29 mouse cellular contexts compared by ENCODE assay signal in genomic region chr4:62318294-62318693, GRCm38 (mm10). TPM values are rescaled to one million over a fixed set of nuclear protein-coding genes. Genes with fewer than 3 reads are reported as not detected.
DNase-seq lines count a peak whose midpoint lies in the region; ATAC-seq and TF ChIP-seq lines count a peak whose summit lies in the region.
"Had no signal": no experiment of that assay in that cellular context is flagged by ENCODE, and none has a peak within 500 bp of the region (broad histone marks: within the 10 kb centered on the region; RNA-seq: fewer than 3 reads in every experiment).

No protein-coding gene starts in this region.

- no peak for TF ChIP-seq CTCF in lung, postnatal 0 days (IDR thresholded peaks at IDR 0.05)
- TF ChIP-seq CTCF in lung, adult 2 months (IDR thresholded peaks at IDR 0.05; ENCODE audit: insufficient read depth, low read length), result no peak
- TF ChIP-seq CTCF in MEL (IDR thresholded peaks at IDR 0.05 in 2 of 3, conservative IDR thresholded peaks at IDR 0.05 in 1 of 3; ENCODE audit: control insufficient read depth in 1 of 3, insufficient read depth in 1 of 3, low read depth in 2 of 3, low read length in 3 of 3, poor library complexity in 1 of 3, severe bottlenecking in 1 of 3), result no peak
- no peak for TF ChIP-seq CTCF in brain, embryonic 14.5 days (IDR thresholded peaks at IDR 0.05; ENCODE audit: borderline replicate concordance, extremely low read depth, insufficient read depth, insufficient read length)

- no peaks in the 10 kb centered on the region for H3K27me3 ChIP-seq in lung, postnatal 0 days (replicated peaks; ENCODE audit: insufficient read depth, low read length)
- no peaks in the 10 kb centered on the region for H3K27me3 ChIP-seq in MEL (ENCODE audit: control insufficient read depth in 1 of 2, insufficient read depth in 2 of 2, low read length in 2 of 2)
- H3K27me3 ChIP-seq: embryonic facial prominence, embryonic 12.5 days; forebrain, embryonic 12.5 days; forebrain, embryonic 15.5 days; heart, embryonic 12.5 days; heart, embryonic 15.5 days; hindbrain, embryonic 13.5 days; intestine, embryonic 15.5 days had no signal

- no peak overlapping the region for H3K27ac ChIP-seq in lung, postnatal 0 days (ENCODE audit: low read length)
- H3K27ac ChIP-seq in MEL (ENCODE audit: control insufficient read depth, low read depth, low read length), result no peak overlapping the region
- H3K27ac ChIP-seq: embryonic facial prominence, embryonic 12.5 days; forebrain, embryonic 12.5 days; forebrain, embryonic 15.5 days; heart, embryonic 15.5 days; hindbrain, embryonic 10.5 days; hindbrain, embryonic 13.5 days; intestine, embryonic 15.5 days had no signal

- TF ChIP-seq EP300 in lung, postnatal 0 days (IDR thresholded peaks at IDR 0.05), result peak; percentile 28; the same call in 1 of the 2 replicates
- TF ChIP-seq EP300 in MEL (IDR thresholded peaks at IDR 0.05; ENCODE audit: low read depth in 1 of 2, low read length in 2 of 2), result no peak

- H3K9ac ChIP-seq in lung, postnatal 0 days (replicated peaks; ENCODE audit: low read depth), result no peak overlapping the region
- no peak overlapping the region for H3K9ac ChIP-seq in MEL (ENCODE audit: control insufficient read depth, low read depth, low read length, poor library complexity, severe bottlenecking)
- H3K9ac ChIP-seq: embryonic facial prominence, embryonic 12.5 days; forebrain, embryonic 12.5 days; forebrain, embryonic 15.5 days; heart, embryonic 12.5 days; heart, embryonic 15.5 days; hindbrain, embryonic 13.5 days; intestine, embryonic 15.5 days had no signal

- no peak for TF ChIP-seq POLR2A in lung, adult 2 months (IDR thresholded peaks at IDR 0.05; ENCODE audit: borderline replicate concordance, extremely low read depth, low read depth, low read length)
- TF ChIP-seq POLR2A in MEL (IDR thresholded peaks at IDR 0.05; ENCODE audit: control insufficient read depth in 1 of 2, insufficient read depth in 1 of 2, low read depth in 1 of 2, low read length in 2 of 2, poor library complexity in 1 of 2), result no peak
- TF ChIP-seq POLR2A in brain, embryonic 14.5 days (IDR thresholded peaks at IDR 0.05; ENCODE audit: borderline replicate concordance, extremely low read depth, insufficient read depth, insufficient read length, poor library complexity, severe bottlenecking), result no peak

- no peaks in the 10 kb centered on the region for H3K79me2 ChIP-seq in MEL (ENCODE audit: control insufficient read depth, insufficient read depth, low read length, poor library complexity)

- peak; percentile 55 for DNase-seq in lung, postnatal 0 days (ENCODE audit: low spot score)
- no peak for DNase-seq in lung, adult 2 months
- peak; percentile 24 for DNase-seq in 416B (ENCODE audit: low read depth)
- peak; percentile 41 for DNase-seq in MEL (ENCODE audit: low read depth, low spot score)
- DNase-seq in brain, embryonic 14.5 days (ENCODE audit: low read depth), result peak; percentile 1
- no peak for DNase-seq in spleen, postnatal 4 days (ENCODE audit: low spot score in 2 of 2)
- no peak for DNase-seq in urinary bladder, postnatal 4 days (ENCODE audit: low spot score in 2 of 2)
- DNase-seq: adrenal gland, adult 8-10 months; adrenal gland, postnatal 25 days; B cell, adult 2 months; cerebellum, adult 18-20 months; cerebellum, adult 9-10 months; cerebellum, postnatal 14 days; gastrocnemius, postnatal 10 days; gastrocnemius, postnatal 36 days; heart, postnatal 10 days; heart, postnatal 36 days had no signal

- H3K9me3 ChIP-seq in lung, postnatal 0 days (ENCODE audit: low read length), result no peaks in the 10 kb centered on the region
- no peaks in the 10 kb centered on the region for H3K9me3 ChIP-seq in MEL (replicated peaks; ENCODE audit: insufficient read depth, low read length)
- H3K9me3 ChIP-seq: embryonic facial prominence, embryonic 12.5 days; forebrain, embryonic 12.5 days; forebrain, embryonic 15.5 days; heart, embryonic 12.5 days; heart, embryonic 15.5 days; hindbrain, embryonic 10.5 days; hindbrain, embryonic 13.5 days; intestine, embryonic 15.5 days had no signal

- H3K4me2 ChIP-seq in lung, postnatal 0 days (replicated peaks; ENCODE audit: low read depth, low read length), result no peak overlapping the region
- H3K4me2 ChIP-seq: embryonic facial prominence, embryonic 12.5 days; forebrain, embryonic 12.5 days; forebrain, embryonic 15.5 days; heart, embryonic 12.5 days; heart, embryonic 15.5 days; hindbrain, embryonic 13.5 days; intestine, embryonic 15.5 days had no signal

- no peaks in the 10 kb centered on the region for H3K4me1 ChIP-seq in lung, postnatal 0 days (ENCODE audit: insufficient read depth, low read depth, low read length)
- H3K4me1 ChIP-seq in lung, adult 2 months (ENCODE audit: control insufficient read depth, insufficient read depth, low read length), result no peaks in the 10 kb centered on the region
- no peaks in the 10 kb centered on the region for H3K4me1 ChIP-seq in MEL (ENCODE audit: control insufficient read depth in 1 of 2, insufficient read depth in 2 of 2, low read length in 2 of 2)
- H3K4me1 ChIP-seq: embryonic facial prominence, embryonic 12.5 days; forebrain, embryonic 12.5 days; forebrain, embryonic 15.5 days; heart, embryonic 12.5 days; heart, embryonic 15.5 days; hindbrain, embryonic 10.5 days; hindbrain, embryonic 13.5 days; intestine, embryonic 15.5 days had no signal

- H3K36me3 ChIP-seq in lung, postnatal 0 days (ENCODE audit: insufficient read depth, low read length), result peaks cover 50% of the 10 kb centered on the region; the same call in 1 of the 2 replicates
- peaks cover 6 to 7% of the 10 kb centered on the region in 2 experiments for H3K36me3 ChIP-seq in MEL (ENCODE audit: control insufficient read depth in 1 of 2, insufficient read depth in 2 of 2, low read length in 2 of 2)

- ATAC-seq in lung, postnatal 0 days, result peak; percentile 35; the same call in 1 of the 2 replicates
- ATAC-seq in activated CD4-positive, CD25-positive, alpha-beta regulatory T cell, adult 4 months, result no peak
- ATAC-seq: CD4-positive, CD25-positive, alpha-beta regulatory T cell, adult 4 months; forebrain, embryonic 15.5 days; hindbrain, embryonic 16.5 days; intestine, embryonic 15.5 days had no signal

- TF ChIP-seq RAD21 in MEL (IDR thresholded peaks at IDR 0.05; ENCODE audit: low read depth, low read length), result no peak

- H3K4me3 ChIP-seq in lung, postnatal 0 days (ENCODE audit: low read depth, low read length), result no peak overlapping the region
- H3K4me3 ChIP-seq in lung, adult 2 months (replicated peaks; ENCODE audit: extremely low read depth, low read depth, low read length), result no peak overlapping the region
- H3K4me3 ChIP-seq in MEL (ENCODE audit: control insufficient read depth in 1 of 2, insufficient read depth in 1 of 2, low read depth in 2 of 2, low read length in 2 of 2), result no peak overlapping the region
- H3K4me3 ChIP-seq: embryonic facial prominence, embryonic 12.5 days; erythroblast, embryonic 14.5 days; forebrain, embryonic 12.5 days; forebrain, embryonic 15.5 days; heart, embryonic 12.5 days; heart, embryonic 15.5 days; hindbrain, embryonic 10.5 days; hindbrain, embryonic 13.5 days; intestine, embryonic 15.5 days had no signal

- 60% methylated on average over 1 of the region's 1 CpGs for WGBS in lung, postnatal 0 days
- WGBS in lung, adult 2 months, result 54% methylated on average over 1 of the region's 1 CpGs

TF ChIP-seq in MEL, 35 proteins besides CTCF, POLR2A, EP300 and RAD21:
- TF ChIP-seq JUND (IDR thresholded peaks at IDR 0.05; ENCODE audit: low read depth, low read length) (no peak), ETS1 (IDR thresholded peaks at IDR 0.05; ENCODE audit: low read depth, low read length) (0 out of 2 replicates have a peak, but pooled peaks have one; percentile 43)

RNA-seq across cellular contexts. Expression of gene Fkbp15, which starts 42.1 kb away (rescaled TPM):
- 23.2 and 23.6 TPM in 2 replicates for polyA plus RNA-seq in lung, postnatal 0 days (2015; fragmentation: Nextera tagmentation; extraction: Ambion mirVana)
- polyA plus RNA-seq in lung, adult 2 months (2012; rRNA removed), result 35.6 and 41.5 TPM in 2 replicates
- total RNA-seq in MEL (2012; rRNA removed), result 21.1 and 23.3 TPM in 2 replicates
- polyA plus RNA-seq in MEL (2012; ENCODE audit: insufficient read depth in 1 of 2, insufficient read length in 2 of 2, low read depth in 1 of 2, low replicate concordance in 2 of 2, missing spikeins in 1 of 2), result 10 to 100 TPM in 1 of 2 experiments, not detected in 1; 26.5 TPM
- 22.3 and 22.4 TPM in 2 replicates for polyA plus RNA-seq in brain, embryonic 14.5 days (2012; rRNA removed)
- 10 to 100 TPM; 36.9 to 38.3 TPM for polyA plus RNA-seq in activated CD4-positive, CD25-positive, alpha-beta regulatory T cell, adult 4 months (2017; shearing (Covaris generic))

RNA-seq across cellular contexts. Expression of gene Slc31a1, which starts 42.2 kb away (rescaled TPM):
- polyA plus RNA-seq in lung, postnatal 0 days (2015; fragmentation: Nextera tagmentation; extraction: Ambion mirVana), result 57.2 and 61.1 TPM in 2 replicates
- 23.2 and 29.3 TPM in 2 replicates for polyA plus RNA-seq in lung, adult 2 months (2012; rRNA removed)
- total RNA-seq in MEL (2012; rRNA removed), result 18.9 and 20.6 TPM in 2 replicates
- polyA plus RNA-seq in MEL (2012; ENCODE audit: insufficient read depth in 1 of 2, insufficient read length in 2 of 2, low read depth in 1 of 2, low replicate concordance in 2 of 2, missing spikeins in 1 of 2), result 10 to 100 TPM; 37.5 to 46.5 TPM
- polyA plus RNA-seq in brain, embryonic 14.5 days (2012; rRNA removed), result 30.0 and 32.3 TPM in 2 replicates
- 10 to 100 TPM in 1 of 2 experiments, 1 to 10 TPM in 1; 9.7 to 11.0 TPM for polyA plus RNA-seq in activated CD4-positive, CD25-positive, alpha-beta regulatory T cell, adult 4 months (2017; shearing (Covaris generic))

RNA-seq across cellular contexts. Expression of gene Slc31a2, which starts 55.9 kb away (rescaled TPM):
- polyA plus RNA-seq in lung, postnatal 0 days (2015; fragmentation: Nextera tagmentation; extraction: Ambion mirVana), result 25.5 and 29.0 TPM in 2 replicates
- 22.3 and 30.7 TPM in 2 replicates for polyA plus RNA-seq in lung, adult 2 months (2012; rRNA removed)
- total RNA-seq in MEL (2012; rRNA removed), result 0.08 TPM in 1 of 2 replicates, not detected in the other
- polyA plus RNA-seq in MEL (2012; ENCODE audit: insufficient read depth in 1 of 2, insufficient read length in 2 of 2, low read depth in 1 of 2, low replicate concordance in 2 of 2, missing spikeins in 1 of 2), result under 1 TPM in 1 of 2 experiments, not detected in 1; 0.25 TPM
- polyA plus RNA-seq in brain, embryonic 14.5 days (2012; rRNA removed), result 12.0 and 12.4 TPM in 2 replicates
- 1 to 10 TPM; 7.0 to 9.7 TPM for polyA plus RNA-seq in activated CD4-positive, CD25-positive, alpha-beta regulatory T cell, adult 4 months (2017; shearing (Covaris generic))
- polyA plus RNA-seq: erythroblast, embryonic 14.5 days had no signal

Comparison
In these comparisons a context has a peak if more than half of its experiments do, and no peak if none do; other contexts are left out.
1. DNase-seq: peak in lung, postnatal 0 days (single experiment), 416B (single experiment), MEL (single experiment) and brain, embryonic 14.5 days (single experiment); none in lung, adult 2 months (single experiment), spleen, postnatal 4 days (0 of 2) and urinary bladder, postnatal 4 days (0 of 2).
2. RNA of gene Slc31a2, which starts 55.9 kb away (polyA plus RNA-seq): 22.3 to 30.7 TPM in lung, adult 2 months, 25.5 to 29.0 TPM in lung, postnatal 0 days, 12.0 to 12.4 TPM in brain, embryonic 14.5 days and 7.0 to 9.7 TPM in activated CD4-positive, CD25-positive, alpha-beta regulatory T cell, adult 4 months; 0.25 TPM in MEL; every median in the first group is over 4 times any median in the second.